Mouse (Mus musculus): ENCODE data around the gene 4933409G03Rik. TPM values are rescaled to one million over a fixed set of nuclear protein-coding genes. Genes with fewer than 3 reads are reported as not detected.
"Not testable (repeated sequence)": the region's sequence is repeated elsewhere in the genome, so short reads cannot be mapped to it uniquely, and the experiment has no call there.

The 4933409G03Rik gene
- polyA plus RNA-seq (2014; fragmentation: Nextera tagmentation; extraction: Ambion mirVana) = not detected in 2 replicates

DNA sequence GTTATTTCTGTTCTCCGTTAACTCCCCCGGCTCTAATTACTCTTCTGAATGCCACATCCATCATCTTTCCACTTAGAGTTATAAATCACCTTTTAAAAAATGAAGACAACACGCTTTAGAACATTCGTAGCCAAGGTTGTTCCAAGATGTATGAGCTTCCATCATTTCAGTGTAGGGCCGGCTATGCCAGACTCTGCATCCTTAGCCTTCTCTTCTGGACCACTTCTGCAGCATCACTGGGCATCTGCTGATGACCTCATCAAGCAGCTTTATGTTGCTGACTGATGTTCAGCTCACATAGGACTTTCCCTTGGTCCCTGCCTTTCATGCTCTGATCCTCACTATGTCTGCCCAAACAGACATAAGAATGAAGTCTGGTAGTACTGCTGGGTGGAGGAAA, at the start of gene 4933409G03Rik:
Gene 4933409G03Rik (plus strand): TSS at position 301 of the 400 bp plus-strand sequence.
- H3K9me3 ChIP-seq (ENCODE audit: control insufficient read depth, low read length) = no peaks in the 10 kb centered on the region
- no peaks in the 10 kb centered on the region for H3K4me1 ChIP-seq (ENCODE audit: control insufficient read depth, insufficient read depth, low read length)
- H3K9ac ChIP-seq (replicated peaks; ENCODE audit: low read length) = no peak within 1 kb of the TSS
- WGBS = 95% methylated on average over 5 of the region's 5 CpGs
- ATAC-seq (ENCODE audit: low FRiP score, low TSS enrichment) = no peak
- H3K4me2 ChIP-seq (ENCODE audit: low read length) = no peak within 1 kb of the TSS
- no peak for DNase-seq
- no peak within 1 kb of the TSS for H3K4me3 ChIP-seq (replicated peaks; ENCODE audit: low read depth, low read length)
- H3K27me3 ChIP-seq (ENCODE audit: control insufficient read depth, insufficient read depth, low read length) = no peaks in the 10 kb centered on the region
- no peak within 1 kb of the TSS for H3K27ac ChIP-seq (replicated peaks; ENCODE audit: low read depth, low read length)
- H3K36me3 ChIP-seq (ENCODE audit: control insufficient read depth, insufficient read depth, low read length) = no peaks in the 10 kb centered on the region

DNA sequence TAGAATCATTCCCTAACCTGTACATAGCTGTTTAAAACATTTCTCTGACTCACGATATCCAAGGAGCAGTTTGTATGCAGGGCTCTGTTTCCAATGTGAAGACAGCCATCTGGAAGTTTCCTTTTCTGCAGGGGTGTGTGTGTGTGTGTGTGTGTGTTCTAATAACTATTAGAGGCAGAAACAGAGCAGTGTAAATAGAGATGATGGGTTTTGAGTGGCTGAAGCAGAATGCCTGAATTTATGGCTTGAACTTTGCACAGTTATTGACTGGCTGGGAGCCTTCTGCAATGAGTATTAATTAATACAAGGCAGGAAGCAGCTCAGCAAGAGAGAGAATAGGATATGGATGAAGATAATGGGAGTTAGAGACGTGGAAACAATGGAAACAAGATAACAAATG, 38.0 kb upstream of the 4933409G03Rik start:
- Histone ChIP-seq H3K9me3 (ENCODE audit: control insufficient read depth, low read length) (no peaks in the 10 kb centered on the region), H3K27ac (replicated peaks; ENCODE audit: low read depth, low read length) (no peak overlapping the region), H3K4me2 (ENCODE audit: low read length) (no peak overlapping the region), H3K27me3 (ENCODE audit: control insufficient read depth, insufficient read depth, low read length) (no peaks in the 10 kb centered on the region), H3K4me1 (ENCODE audit: control insufficient read depth, insufficient read depth, low read length) (no peaks in the 10 kb centered on the region), H3K9ac (replicated peaks; ENCODE audit: low read length) (no peak overlapping the region), H3K36me3 (ENCODE audit: control insufficient read depth, insufficient read depth, low read length) (no peaks in the 10 kb centered on the region), H3K4me3 (replicated peaks; ENCODE audit: low read depth, low read length) (no peak overlapping the region)
- DNase-seq = no peak
- ATAC-seq (ENCODE audit: low FRiP score, low TSS enrichment) = no peak
- 71% methylated on average over 2 of the region's 2 CpGs for WGBS

DNA sequence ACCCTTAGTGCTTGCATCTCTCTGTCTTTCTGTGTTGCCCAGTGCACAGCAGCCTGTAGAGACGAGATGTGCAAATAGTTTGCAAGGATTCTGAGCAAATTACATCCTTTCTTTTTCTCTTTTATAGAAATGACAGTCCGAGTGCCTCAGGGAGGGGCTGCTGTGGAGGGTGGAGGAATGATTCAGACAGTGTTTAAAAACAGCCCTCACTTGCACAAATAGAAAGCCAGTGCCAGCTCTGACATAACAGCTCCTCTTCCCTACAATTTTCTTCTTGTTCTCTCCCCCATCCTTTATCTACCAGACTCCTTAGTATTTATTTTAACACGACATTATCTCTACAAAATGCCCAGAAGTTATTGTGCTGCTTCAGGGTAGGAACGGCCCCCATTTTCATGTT, 21.4 kb upstream of the 4933409G03Rik start:
- 67% methylated on average over 4 of the region's 4 CpGs for WGBS
- no peak overlapping the region for H3K9ac ChIP-seq (replicated peaks; ENCODE audit: low read length)
- DNase-seq (no peak), ATAC-seq (ENCODE audit: low FRiP score, low TSS enrichment) (no peak)
- H3K9me3 ChIP-seq (ENCODE audit: control insufficient read depth, low read length) = no peaks in the 10 kb centered on the region
- H3K4me3 ChIP-seq (replicated peaks; ENCODE audit: low read depth, low read length) = no peak overlapping the region
- H3K4me1 ChIP-seq (ENCODE audit: control insufficient read depth, insufficient read depth, low read length) = no peaks in the 10 kb centered on the region
- no peaks in the 10 kb centered on the region for H3K27me3 ChIP-seq (ENCODE audit: control insufficient read depth, insufficient read depth, low read length)
- H3K36me3 ChIP-seq (ENCODE audit: control insufficient read depth, insufficient read depth, low read length) = no peaks in the 10 kb centered on the region
- H3K4me2 ChIP-seq (ENCODE audit: low read length) = no peak overlapping the region
- H3K27ac ChIP-seq (replicated peaks; ENCODE audit: low read depth, low read length) = no peak overlapping the region

DNA sequence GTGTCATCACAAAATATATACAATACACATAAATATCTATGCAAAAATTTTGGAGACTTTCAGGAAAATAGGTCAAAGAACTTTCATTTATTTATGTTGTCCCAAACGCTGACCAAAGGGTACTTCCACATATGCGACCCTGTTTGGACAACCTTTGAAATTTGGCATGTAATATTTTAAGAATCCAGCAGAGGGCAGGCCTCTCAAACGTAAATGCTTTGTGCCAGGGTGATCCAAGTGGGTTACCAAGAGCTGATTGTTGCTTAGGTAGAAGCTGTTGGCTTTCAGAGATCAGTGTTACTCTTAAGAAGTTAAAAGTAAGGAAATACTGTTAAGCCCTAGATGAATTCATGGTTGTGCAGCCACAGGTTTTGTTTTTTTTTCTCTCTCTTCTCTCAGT, 18.9 kb upstream of the 4933409G03Rik start:
- H3K4me2 ChIP-seq (ENCODE audit: low read length) = no peak overlapping the region
- no peak overlapping the region for H3K9ac ChIP-seq (replicated peaks; ENCODE audit: low read length)
- no peaks in the 10 kb centered on the region for H3K9me3 ChIP-seq (ENCODE audit: control insufficient read depth, low read length)
- DNase-seq = peak; percentile 84
- H3K4me3 ChIP-seq (replicated peaks; ENCODE audit: low read depth, low read length) = no peak overlapping the region
- no peaks in the 10 kb centered on the region for H3K4me1 ChIP-seq (ENCODE audit: control insufficient read depth, insufficient read depth, low read length)
- ATAC-seq (ENCODE audit: low FRiP score, low TSS enrichment) = peak; percentile 63; the same call in 1 of the 2 replicates
- H3K27ac ChIP-seq (replicated peaks; ENCODE audit: low read depth, low read length) = no peak overlapping the region
- no peaks in the 10 kb centered on the region for H3K27me3 ChIP-seq (ENCODE audit: control insufficient read depth, insufficient read depth, low read length)
- 20% methylated on average over 3 of the region's 3 CpGs for WGBS
- no peaks in the 10 kb centered on the region for H3K36me3 ChIP-seq (ENCODE audit: control insufficient read depth, insufficient read depth, low read length)

DNA sequence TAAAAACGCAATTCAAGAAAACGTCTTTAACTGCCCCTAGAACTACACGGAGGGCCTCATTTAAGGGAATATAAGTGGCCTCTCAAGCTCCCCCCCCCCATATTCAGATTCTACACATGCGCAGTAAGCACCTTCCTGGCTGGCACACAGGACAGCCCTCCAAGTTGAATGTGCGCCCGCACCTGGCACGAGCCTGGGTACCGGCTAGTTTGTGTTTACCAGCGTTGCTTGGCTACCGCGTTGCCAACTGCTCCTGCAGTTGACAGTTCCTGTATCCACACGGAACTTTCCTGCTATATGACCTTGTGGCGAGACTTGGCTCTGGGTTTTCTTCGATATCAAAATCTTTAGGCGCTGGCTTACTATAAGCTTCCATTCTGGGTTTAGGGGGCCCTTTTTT, 13.9 kb upstream of the 4933409G03Rik start:
- no peak overlapping the region for H3K4me2 ChIP-seq (ENCODE audit: low read length)
- no peak overlapping the region for H3K9ac ChIP-seq (replicated peaks; ENCODE audit: low read length)
- H3K4me3 ChIP-seq (replicated peaks; ENCODE audit: low read depth, low read length) = no peak overlapping the region
- no peaks in the 10 kb centered on the region for H3K9me3 ChIP-seq (ENCODE audit: control insufficient read depth, low read length)
- DNase-seq (no peak), ATAC-seq (ENCODE audit: low FRiP score, low TSS enrichment) (no peak)
- H3K27ac ChIP-seq (replicated peaks; ENCODE audit: low read depth, low read length) = no peak overlapping the region
- H3K27me3 ChIP-seq (ENCODE audit: control insufficient read depth, insufficient read depth, low read length) = no peaks in the 10 kb centered on the region
- no peaks in the 10 kb centered on the region for H3K36me3 ChIP-seq (ENCODE audit: control insufficient read depth, insufficient read depth, low read length)
- H3K4me1 ChIP-seq (ENCODE audit: control insufficient read depth, insufficient read depth, low read length) = no peaks in the 10 kb centered on the region
- WGBS = 96% methylated on average over 15 of the region's 15 CpGs

DNA sequence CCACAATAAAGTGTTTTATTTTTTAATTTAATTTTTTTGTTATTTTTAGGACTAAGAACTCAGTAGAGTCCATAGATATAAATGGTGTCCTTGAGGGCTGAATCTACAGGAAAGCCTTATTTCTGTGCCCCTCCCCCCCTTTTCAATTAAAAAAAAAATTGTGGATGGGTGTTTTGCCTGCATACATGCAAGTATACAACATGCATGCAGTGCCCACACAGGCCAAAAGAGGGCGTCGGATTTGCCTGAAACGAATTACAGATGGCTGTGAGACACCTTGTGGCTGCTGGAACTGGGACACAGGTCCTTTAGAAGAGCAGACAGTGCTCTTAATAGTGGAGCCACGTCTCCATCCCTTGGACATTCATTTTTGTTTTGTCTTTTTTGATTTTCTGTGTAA, 9.9 kb upstream of the 4933409G03Rik start:
- no peak overlapping the region for H3K9ac ChIP-seq (replicated peaks; ENCODE audit: low read length)
- H3K4me1 ChIP-seq (ENCODE audit: control insufficient read depth, insufficient read depth, low read length) = no peaks in the 10 kb centered on the region
- peak; percentile 19 for DNase-seq
- no peak for ATAC-seq (ENCODE audit: low FRiP score, low TSS enrichment)
- no peaks in the 10 kb centered on the region for H3K36me3 ChIP-seq (ENCODE audit: control insufficient read depth, insufficient read depth, low read length)
- H3K4me2 ChIP-seq (ENCODE audit: low read length) = no peak overlapping the region
- H3K27me3 ChIP-seq (ENCODE audit: control insufficient read depth, insufficient read depth, low read length) = no peaks in the 10 kb centered on the region
- no peak overlapping the region for H3K27ac ChIP-seq (replicated peaks; ENCODE audit: low read depth, low read length)
- no peak overlapping the region for H3K4me3 ChIP-seq (replicated peaks; ENCODE audit: low read depth, low read length)
- no peaks in the 10 kb centered on the region for H3K9me3 ChIP-seq (ENCODE audit: control insufficient read depth, low read length)
- WGBS = 22% methylated on average over 4 of the region's 4 CpGs

DNA sequence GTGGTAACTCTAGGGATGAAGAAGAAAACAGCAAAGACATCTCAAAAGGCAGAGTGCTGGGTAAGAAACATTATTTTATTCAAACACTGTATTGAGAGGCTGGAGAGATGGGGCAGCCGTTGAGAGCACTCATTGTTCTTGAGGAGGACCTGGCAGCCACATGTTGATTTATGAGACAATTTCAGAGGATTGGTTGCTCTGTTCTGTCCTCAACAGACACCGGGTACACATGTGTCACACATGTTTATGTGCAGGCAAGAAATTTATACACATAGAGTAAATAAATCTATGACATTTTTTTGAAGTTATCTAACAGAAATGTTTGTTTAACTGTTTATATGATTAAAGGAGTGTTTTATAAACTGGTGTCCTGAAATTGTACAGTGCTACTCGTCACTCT, 10.6 kb downstream of the 4933409G03Rik start:
- Histone ChIP-seq H3K36me3 (ENCODE audit: control insufficient read depth, insufficient read depth, low read length) (no peaks in the 10 kb centered on the region), H3K4me2 (ENCODE audit: low read length) (no peak overlapping the region), H3K4me1 (ENCODE audit: control insufficient read depth, insufficient read depth, low read length) (no peaks in the 10 kb centered on the region), H3K27ac (replicated peaks; ENCODE audit: low read depth, low read length) (no peak overlapping the region), H3K27me3 (ENCODE audit: control insufficient read depth, insufficient read depth, low read length) (no peaks in the 10 kb centered on the region), H3K9ac (replicated peaks; ENCODE audit: low read length) (no peak overlapping the region), H3K4me3 (replicated peaks; ENCODE audit: low read depth, low read length) (no peak overlapping the region), H3K9me3 (ENCODE audit: control insufficient read depth, low read length) (no peaks in the 10 kb centered on the region)
- ATAC-seq (ENCODE audit: low FRiP score, low TSS enrichment) (no peak), DNase-seq (no peak)
- WGBS = 77% methylated on average over 3 of the region's 3 CpGs

DNA sequence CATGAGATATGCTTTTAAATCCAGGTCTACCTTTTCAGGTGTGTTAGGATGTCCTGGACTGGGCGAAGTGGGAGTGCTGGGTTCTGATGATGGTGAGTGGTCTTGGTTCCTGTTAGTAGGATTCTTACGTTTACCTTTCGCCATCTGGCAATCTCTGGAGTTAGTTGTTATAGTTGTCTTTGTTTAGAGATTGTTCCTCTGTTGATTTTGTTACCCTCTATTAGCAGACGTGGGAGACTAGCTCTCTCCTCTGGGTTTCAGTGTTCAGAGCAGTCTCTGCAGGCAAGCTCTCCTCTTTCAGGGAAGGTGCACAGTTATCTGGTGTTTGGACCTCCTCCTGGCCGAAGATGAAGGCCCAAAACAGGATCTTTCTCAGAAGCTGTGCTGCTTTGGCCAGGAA, 74.0 kb downstream of the 4933409G03Rik start, which contains the start of gene 4932414N04Rik:
Gene 4932414N04Rik (plus strand): TSS at position 301 of the 400 bp plus-strand sequence.
- WGBS = 83% methylated on average over 1 of the region's 5 CpGs
- H3K4me3 ChIP-seq (replicated peaks; ENCODE audit: low read depth, low read length); H3K4me2 ChIP-seq (ENCODE audit: low read length); H3K9ac ChIP-seq (replicated peaks; ENCODE audit: low read length); H3K4me1 ChIP-seq (ENCODE audit: control insufficient read depth, insufficient read depth, low read length); DNase-seq; ATAC-seq (ENCODE audit: low FRiP score, low TSS enrichment); H3K27ac ChIP-seq (replicated peaks; ENCODE audit: low read depth, low read length); H3K36me3 ChIP-seq (ENCODE audit: control insufficient read depth, insufficient read depth, low read length); H3K27me3 ChIP-seq (ENCODE audit: control insufficient read depth, insufficient read depth, low read length); H3K9me3 ChIP-seq (ENCODE audit: control insufficient read depth, low read length): not testable (repeated sequence)
